Mouse (Mus musculus): ENCODE data around the gene Itga3. TPM values are rescaled to one million over a fixed set of nuclear protein-coding genes. Genes with fewer than 3 reads are reported as not detected.
"Not testable (repeated sequence)": the region's sequence is repeated elsewhere in the genome, so short reads cannot be mapped to it uniquely, and the experiment has no call there.

Gene Itga3
- total RNA-seq, 1 experiment from 2014 or later = 0.23 TPM

DNA sequence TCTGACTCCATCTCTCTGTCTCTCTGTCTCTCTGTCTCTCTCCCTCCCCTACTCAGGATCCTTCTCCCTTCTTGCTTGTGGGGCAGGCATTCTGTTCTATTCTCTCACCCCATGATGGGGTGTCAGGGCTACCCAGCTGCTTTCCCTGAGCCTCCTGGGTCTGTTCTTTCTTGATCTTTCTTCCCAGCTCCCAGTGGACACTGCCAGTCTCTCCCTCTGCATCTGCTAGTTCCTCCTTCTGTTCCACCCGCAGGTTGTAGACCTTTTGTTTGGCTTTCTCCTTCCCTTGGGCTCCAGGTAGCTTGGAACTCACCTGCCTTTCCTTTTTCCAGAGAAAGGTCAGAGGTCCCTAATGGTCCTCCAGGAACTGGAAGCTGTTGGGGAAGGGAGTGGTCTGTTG lies 65.2 kb downstream of the Itga3 start:
- ATAC-seq (ENCODE audit: extremely low read depth, insufficient number of reproducible peaks, low FRiP score, poor library complexity, severe bottlenecking) = no peak

DNA sequence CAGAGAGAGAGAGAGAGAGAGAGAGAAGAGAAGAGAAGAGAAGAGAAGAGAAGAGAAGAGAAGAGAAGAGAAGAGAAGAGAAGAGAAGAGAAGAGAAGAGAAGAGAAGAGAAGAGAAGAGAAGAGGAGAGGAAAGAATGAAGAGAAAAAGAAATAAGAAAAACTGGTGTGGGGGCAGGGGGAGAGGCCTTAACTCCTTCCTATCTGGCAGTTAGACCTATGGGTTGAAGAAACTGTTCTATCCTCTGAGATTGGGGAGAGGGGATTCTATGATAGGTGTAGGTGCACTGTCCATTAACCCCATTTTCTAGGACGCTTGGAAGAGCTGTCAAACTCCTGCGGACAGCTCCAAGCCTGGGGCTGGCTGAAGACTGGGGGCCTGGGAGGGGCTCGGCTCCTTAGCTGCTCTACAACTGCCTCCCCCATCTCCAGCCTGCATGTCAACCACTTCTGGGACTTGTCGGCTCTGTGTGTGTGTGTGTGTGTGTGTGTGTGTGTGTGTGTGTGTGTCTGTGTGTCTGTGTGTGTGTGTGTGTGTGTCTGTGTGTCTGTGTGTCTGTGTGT lies 65.7 kb downstream of the Itga3 start:
- ATAC-seq (ENCODE audit: extremely low read depth, insufficient number of reproducible peaks, low FRiP score, poor library complexity, severe bottlenecking) = not testable (repeated sequence)

DNA sequence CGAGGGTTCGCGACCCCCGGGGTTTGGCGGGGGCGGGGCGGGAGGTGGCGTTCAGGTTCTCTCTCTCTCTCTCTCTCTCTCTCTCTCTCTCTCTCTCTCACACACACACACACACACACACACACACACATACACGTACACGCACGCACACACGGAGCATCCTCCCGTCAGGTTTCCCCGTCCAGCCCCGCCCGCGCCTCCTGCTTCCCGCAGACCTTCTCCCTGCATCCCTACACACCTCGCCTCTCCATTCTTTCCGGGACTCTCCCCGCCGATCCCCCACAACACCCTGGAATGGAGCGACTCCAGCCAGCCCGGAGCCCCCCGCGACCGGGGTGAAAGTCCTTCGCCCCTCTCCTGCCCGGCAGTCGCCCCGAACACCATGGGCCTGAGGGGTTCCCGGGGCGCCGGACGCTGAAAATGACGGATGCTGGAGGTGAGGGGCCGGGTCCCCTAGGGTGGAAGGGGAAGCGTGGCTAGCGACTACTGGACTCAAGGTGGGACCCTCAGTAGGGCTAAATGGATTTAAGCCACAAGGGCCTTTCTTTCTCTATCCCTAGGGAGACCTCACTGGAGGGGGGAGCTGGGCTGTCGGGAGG lies 66.4 kb downstream of the Itga3 start:
- no peak for ATAC-seq (ENCODE audit: extremely low read depth, insufficient number of reproducible peaks, low FRiP score, poor library complexity, severe bottlenecking)

DNA sequence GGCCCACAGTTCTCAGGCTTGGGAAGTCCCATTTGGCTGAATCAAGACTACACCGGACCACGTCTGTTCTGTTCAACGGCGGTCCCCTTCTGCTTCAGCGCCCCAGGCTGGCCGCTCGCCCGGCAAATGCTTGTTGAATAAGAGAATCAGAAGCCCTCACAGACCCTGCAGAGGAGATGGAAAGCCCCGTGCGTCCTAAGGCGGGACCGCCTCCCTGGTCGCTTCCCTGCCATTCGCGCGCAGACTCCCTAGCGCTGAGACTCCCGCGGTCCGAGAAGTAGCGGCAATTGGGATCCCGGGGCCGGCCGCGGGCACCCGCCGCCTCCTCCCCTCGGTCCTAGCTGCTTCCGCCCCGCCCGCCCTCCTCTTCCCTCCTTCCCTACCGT lies 67.0 kb downstream of the Itga3 start, which contains the start of gene Samd14:
Gene Samd14 (plus strand): TSS at position 251 of the 386 bp plus-strand sequence.
- ATAC-seq (ENCODE audit: extremely low read depth, insufficient number of reproducible peaks, low FRiP score, poor library complexity, severe bottlenecking) = no peak

DNA sequence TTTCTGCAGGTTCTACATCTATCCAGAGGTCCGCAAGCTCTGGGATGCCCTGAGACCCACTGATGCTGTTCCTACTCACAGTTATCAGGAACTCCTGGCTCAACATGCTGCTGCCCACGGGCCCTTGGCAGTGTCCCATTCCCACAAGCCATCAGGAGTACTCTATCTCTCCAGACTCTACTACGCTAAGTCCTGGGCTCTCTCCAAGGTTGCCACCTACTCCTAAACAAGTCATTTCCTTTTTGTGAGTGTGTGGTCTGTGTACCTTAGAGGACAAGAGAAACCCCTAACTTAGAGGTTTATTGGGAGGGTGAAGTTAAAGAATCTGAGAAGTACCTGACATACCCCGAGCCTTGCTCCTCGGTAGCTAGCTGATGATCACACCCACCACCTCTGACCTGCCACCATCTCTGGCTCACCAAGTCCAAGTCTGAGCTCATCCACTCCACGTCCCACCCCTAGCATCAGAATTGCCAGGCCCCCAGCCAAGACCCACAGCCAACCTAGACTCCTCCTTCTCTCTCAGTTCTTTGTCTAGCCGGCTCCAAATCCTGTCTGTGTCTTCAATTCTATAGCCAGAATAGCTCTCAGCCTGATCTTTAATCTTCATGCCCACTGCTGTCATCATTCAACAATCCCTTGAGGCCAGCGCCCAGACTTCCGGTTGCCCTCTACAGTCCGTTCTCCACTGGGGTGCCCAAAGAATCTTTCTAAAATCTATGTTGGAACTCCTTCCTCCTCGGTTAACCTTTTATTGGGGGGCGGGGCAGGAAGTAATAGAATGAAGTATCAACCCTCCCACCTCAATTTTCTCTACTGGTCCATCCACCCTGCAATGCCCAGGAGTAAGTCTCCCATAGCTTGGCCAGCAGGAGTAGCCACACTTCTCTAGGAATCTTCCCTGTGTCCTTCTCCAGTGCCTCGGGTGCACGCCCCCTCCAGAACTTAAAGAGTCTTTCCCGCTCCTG lies 67.7 kb downstream of the Itga3 start:
- ATAC-seq (ENCODE audit: extremely low read depth, insufficient number of reproducible peaks, low FRiP score, poor library complexity, severe bottlenecking) = no peak

DNA sequence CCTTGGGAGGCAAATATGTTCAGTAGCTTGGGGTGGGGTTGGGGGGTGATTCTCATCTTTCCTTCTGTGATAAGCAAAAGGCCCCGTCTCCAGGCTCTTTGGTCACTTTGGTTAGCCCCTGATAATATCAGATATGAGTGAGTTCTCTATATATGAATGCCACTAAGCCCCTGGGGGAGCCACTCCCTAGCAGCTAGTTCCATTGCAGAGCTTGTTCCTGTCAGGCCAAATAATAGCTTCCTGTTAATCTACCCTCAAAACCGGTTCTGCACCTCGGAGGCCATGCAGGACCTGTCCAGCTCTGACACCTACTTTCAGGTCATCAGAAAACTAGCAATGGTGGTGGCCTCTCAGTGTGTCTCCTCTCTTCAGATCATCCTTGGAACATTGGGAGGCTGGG lies 69.2 kb downstream of the Itga3 start:
- ATAC-seq (ENCODE audit: extremely low read depth, insufficient number of reproducible peaks, low FRiP score, poor library complexity, severe bottlenecking) = no peak

DNA sequence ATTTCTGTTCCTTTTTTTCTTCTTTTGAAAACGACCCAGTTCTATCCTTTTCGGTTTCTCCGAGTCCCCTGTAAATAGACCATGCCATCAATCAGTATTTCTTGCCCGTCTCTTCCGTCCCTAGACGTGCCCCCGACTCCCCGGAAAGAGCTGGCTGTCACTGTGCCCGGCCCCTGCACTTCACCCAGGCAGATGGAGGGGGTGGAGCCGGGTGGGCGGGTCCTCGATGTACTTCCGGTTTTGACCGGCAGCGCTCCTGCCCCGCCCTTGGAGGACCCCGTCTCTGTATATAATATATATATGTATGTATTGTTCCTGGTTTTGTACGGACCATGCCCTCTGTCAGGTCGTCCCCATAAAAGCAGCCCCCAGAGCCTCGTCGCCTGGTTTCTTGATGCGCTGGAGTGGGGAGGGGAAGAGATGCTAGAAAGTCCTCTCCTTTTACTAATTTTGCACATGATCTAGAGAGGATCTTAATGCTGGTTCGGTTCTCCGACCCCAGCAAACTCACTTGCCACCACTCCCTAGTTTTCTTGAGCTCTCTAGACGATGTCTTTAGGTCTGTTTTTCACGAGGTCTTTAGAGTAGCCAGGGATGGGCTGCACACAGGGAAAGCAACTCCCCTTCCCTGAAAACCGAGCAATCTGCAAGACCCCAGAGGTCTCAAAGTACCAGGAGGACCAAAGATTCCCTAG lies 69.9 kb downstream of the Itga3 start:
- ATAC-seq (ENCODE audit: extremely low read depth, insufficient number of reproducible peaks, low FRiP score, poor library complexity, severe bottlenecking) = peak; percentile 51

DNA sequence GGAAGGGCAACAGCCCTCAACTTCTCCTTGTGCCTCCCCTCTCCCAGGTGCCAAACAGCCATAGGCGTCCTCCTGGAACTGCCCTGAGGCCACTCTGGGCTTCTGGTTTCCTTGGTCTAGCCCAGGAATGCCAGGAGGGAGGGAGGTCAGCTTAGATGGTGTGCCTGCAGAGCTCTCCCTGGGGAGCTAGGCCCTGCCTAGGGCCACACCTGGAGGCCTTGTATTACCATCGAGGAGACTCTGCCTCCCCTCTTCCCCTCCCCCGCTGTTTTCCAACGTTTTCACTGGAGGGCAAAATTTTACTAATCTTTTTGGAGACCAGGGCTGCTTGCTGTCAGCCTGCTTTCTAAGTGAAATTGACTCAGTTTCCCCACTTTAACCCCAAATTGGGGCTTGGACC lies 70.6 kb downstream of the Itga3 start:
- no peak for ATAC-seq (ENCODE audit: extremely low read depth, insufficient number of reproducible peaks, low FRiP score, poor library complexity, severe bottlenecking)

DNA sequence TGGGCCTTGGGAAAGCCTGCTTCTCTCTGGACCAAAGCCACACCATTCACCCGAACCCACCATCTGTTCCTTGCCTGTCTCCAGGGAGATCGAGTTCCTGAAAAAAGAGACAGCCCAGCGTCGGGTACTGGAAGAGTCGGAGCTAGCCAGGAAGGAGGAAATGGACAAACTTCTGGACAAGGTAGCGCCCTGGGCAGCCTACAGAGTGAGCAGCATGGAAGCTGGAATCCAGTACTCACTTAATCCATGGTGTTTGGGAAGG lies 71.7 kb downstream of the Itga3 start:
- no peak for ATAC-seq (ENCODE audit: extremely low read depth, insufficient number of reproducible peaks, low FRiP score, poor library complexity, severe bottlenecking)

DNA sequence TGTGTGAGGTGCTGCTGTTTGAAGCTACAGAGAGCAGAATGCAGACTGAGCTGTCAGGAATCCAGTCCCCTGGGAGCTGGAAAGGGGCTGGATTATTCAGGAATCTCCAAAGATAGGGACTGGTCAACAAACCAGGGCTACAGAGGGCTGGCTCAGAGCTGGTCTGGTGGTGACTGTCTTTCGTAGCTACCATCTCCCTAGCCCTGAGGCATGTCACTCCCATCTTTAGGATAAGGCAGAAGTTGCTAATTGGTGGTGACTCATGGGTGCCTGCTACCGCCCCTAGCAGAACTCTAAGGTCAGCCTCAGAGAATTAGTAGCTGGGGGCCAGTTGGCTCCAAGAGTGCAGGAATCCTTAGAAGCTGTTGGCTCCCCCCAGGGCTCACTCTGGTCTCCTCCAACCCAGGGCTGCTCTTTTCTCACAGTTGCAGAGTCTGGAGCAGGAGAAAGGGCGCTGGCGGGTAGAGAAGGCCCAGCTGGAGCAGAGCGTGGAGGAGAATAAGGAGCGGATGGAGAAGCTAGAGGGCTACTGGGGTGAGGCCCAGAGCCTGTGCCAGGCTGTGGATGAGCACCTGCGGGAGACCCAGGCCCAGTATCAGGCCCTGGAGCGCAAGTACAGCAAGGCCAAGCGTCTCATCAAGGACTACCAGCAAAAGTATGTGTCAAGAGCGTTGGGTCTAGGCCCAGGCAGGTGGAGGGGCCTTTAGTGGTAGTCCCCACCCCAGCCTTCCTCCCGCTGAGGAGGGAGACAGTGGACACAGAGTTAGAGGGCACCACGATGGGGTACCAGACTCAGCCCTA lies 72.3 kb downstream of the Itga3 start:
- ATAC-seq (ENCODE audit: extremely low read depth, insufficient number of reproducible peaks, low FRiP score, poor library complexity, severe bottlenecking) = no peak

DNA sequence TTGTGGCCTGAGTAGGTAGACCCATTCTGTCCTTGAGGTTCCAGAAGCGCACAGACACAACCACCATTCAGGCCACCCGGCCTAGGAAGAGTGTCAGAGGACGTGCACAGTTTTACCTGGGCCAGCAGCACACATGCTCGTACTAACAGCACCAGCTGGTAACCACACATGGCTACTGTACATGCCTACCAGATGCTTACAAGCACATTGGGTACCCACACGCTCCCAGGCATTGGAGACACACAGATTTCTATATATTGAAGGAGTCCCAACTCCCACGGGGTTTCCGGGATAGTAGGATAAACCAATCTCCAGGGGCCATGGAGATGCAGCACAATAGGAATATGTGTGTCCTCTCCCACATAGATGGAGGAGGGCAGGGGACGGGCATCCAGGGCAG lies 73.9 kb downstream of the Itga3 start:
- no peak for ATAC-seq (ENCODE audit: extremely low read depth, insufficient number of reproducible peaks, low FRiP score, poor library complexity, severe bottlenecking)

DNA sequence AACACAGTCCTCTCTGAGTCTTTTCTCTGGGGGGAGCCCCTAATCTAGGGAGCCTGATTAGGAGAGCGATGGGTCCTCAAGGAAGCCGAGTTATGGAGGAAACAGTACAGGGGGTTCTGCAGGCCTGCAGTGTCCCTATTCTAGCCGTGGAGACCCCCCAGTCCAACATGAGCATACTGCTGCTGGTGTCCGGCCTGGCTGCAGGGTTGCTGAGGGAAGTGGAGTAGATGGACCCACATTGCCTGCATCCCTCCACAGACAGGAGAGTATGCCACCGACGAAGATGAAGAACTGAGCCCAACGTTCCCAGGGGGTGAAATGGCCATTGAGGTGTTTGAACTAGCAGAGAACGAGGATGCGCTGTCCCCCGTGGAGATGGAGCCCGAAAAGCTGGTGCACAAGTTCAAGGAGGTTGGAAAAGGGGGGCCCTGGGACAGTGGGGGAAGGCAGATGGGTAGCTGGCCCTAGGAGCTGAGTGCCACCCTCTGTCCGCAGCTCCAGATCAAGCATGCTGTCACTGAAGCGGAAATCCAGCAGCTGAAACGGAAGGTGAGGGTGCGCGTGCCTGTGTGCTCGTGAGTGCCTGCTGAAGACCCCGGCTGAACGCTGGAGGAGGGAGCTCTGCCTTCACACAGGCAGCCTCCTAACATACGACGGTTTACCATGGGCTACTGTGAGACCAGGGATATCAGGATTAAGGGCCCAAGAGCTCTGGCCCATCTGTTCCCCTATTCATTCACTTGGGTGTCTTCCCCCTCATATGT lies 74.8 kb downstream of the Itga3 start:
- ATAC-seq (ENCODE audit: extremely low read depth, insufficient number of reproducible peaks, low FRiP score, poor library complexity, severe bottlenecking) = no peak

DNA sequence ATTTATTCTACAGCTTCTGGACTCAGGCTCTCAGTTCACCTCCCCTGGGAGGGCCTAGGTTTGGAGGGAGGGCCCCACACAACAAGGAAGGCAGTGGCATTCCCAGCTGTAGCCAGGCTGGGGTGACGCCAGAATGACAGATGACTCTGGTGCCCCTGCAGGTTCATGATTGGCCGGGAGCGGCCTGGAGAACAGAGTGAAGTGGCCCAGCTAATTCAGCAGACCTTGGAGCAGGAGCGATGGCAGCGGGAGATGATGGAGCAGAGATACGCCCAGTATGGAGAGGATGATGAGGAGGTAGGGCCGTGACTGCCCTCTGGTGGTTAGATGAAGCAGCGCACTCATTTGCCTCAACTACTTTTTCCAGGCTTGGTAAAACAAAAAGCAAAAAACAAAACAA lies 75.5 kb downstream of the Itga3 start:
- peak; percentile 56; the same call in 1 of the 2 replicates for ATAC-seq (ENCODE audit: extremely low read depth, insufficient number of reproducible peaks, low FRiP score, poor library complexity, severe bottlenecking)

DNA sequence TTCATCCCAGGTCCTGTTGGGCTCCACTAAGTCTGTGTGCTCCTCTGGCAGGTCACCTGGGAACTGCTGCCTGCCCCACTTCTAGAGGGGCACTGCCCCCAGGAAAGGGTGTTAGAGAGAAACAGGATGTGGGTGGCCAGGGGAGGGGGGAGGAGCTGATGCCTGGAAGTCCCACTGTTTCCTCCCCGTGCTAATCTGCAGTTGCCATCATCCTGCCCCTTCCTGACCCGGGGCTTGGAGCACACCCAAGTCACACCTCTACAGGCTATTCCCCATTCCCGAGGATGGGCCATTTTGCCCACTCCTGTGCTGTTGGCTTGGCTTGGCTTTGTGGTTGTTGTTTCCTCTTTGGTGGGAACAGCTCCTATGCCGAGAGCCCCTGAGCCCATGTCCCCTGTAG lies 76.1 kb downstream of the Itga3 start:
- no peak for ATAC-seq (ENCODE audit: extremely low read depth, insufficient number of reproducible peaks, low FRiP score, poor library complexity, severe bottlenecking)

DNA sequence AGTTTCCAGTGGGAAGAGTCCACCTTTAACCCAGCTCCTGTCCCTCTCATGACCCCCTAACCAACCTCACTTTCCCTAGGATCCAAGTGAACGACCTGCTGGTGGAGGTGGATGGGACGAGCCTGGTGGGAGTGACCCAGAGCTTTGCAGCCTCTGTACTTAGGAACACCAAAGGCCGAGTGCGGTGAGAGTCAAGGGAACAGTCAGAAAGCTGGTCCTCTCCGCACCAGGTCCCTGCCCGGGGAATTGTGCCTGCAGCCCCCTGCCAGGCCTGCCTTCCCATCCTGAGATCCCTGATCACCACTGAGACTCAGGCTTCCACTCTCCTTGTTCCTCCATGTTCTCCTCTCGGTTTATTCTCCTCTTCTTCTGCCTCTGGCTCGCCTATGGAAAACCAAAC lies 76.5 kb downstream of the Itga3 start:
- no peak for ATAC-seq (ENCODE audit: extremely low read depth, insufficient number of reproducible peaks, low FRiP score, poor library complexity, severe bottlenecking)

DNA sequence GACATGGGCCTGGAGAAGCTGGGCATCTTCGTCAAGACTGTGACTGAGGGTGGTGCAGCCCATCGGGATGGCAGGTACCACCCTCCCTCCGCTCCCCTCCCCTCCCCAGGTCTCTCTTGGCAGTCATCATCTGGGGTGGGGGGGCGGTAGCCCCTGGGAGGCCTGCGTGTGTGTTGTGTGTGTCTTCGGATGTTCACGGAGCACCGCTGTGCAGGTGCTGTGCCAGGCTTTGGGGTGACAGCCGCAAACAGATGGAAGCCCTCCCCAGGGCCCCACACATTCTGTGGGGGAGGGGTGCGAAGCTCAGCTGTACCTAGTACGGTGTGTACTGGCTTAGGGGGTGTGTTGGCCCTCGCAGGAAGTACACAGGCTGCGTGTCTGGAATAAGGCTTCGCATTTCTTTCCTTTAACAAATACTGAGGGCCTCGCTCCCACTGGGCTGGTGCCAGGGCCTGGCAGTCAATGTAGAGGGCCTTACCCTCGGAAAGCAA lies 78.5 kb downstream of the Itga3 start:
- no peak for ATAC-seq (ENCODE audit: extremely low read depth, insufficient number of reproducible peaks, low FRiP score, poor library complexity, severe bottlenecking)

DNA sequence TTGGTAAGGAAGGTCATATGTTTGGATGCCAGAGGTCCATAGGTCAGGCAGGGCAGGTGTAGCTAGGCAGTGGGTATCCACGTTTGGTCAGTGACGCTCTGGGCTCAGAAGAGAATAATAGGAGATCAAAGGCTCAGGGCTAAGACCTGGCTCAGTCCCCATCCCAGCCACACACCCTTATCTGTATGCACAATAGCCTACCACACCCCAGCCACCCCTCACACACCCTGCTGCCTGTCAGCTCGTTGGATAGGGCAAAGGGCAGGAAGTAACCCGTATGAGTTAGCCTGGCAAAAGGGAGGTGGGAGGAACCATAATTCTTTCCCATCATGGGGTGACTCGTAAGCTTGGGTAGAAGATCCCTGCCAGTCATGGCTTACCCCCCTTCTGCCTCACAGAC lies 79.0 kb downstream of the Itga3 start:
- ATAC-seq (ENCODE audit: extremely low read depth, insufficient number of reproducible peaks, low FRiP score, poor library complexity, severe bottlenecking) = no peak

DNA sequence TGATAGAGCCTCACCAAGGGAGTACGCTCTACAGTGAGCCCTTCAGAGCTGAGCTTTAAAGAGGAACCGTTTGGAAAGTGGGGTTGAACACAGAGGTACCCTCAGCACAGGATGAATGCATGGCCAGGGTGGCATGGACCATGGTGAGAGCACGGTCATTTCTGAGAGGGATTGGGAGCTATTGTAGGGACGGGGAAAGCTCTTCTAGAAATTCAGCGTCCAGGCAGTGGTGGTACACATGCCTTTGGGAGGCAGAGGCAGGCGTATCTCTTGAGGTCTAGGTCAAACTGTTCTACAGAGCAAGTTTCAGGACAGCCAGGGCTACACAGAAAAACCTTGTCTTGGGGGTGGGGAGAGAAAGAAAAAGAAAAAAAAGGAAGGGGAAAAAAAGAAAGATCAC lies 79.6 kb downstream of the Itga3 start:
- no peak for ATAC-seq (ENCODE audit: extremely low read depth, insufficient number of reproducible peaks, low FRiP score, poor library complexity, severe bottlenecking)
